Mouse (Mus musculus): Measurements from ENCODE around the gene Krt32. TPM values are rescaled to one million over a fixed set of nuclear protein-coding genes. Genes with fewer than 3 reads are reported as not detected.

Gene Krt32
- polyA plus RNA-seq, 1 experiment from 2014 or later = not detected

Other genes with a start within 250 kb of the Krt32 start
- not detected in 2 replicates for gene Krtap4-16, start 236.6 kb downstream of the Krt32 start, polyA plus RNA-seq (2015; fragmentation: Nextera tagmentation; extraction: Ambion mirVana)
- not detected in 2 replicates for gene Gm11568, start 230.3 kb downstream of the Krt32 start, polyA plus RNA-seq (2015; fragmentation: Nextera tagmentation; extraction: Ambion mirVana)
- gene Gm11559, start 223.8 kb downstream of the Krt32 start, polyA plus RNA-seq (2015; fragmentation: Nextera tagmentation; extraction: Ambion mirVana) = not detected in 2 replicates
- gene Krtap9-1, start 214.8 kb downstream of the Krt32 start, polyA plus RNA-seq (2015; fragmentation: Nextera tagmentation; extraction: Ambion mirVana) = not detected in 2 replicates
- not detected in 2 replicates for gene Gm11567, start 209.0 kb downstream of the Krt32 start, polyA plus RNA-seq (2015; fragmentation: Nextera tagmentation; extraction: Ambion mirVana)
- not detected in 2 replicates for gene Krtap31-1, start 180.3 kb downstream of the Krt32 start, polyA plus RNA-seq (2015; fragmentation: Nextera tagmentation; extraction: Ambion mirVana)
- gene Gm11565, start 173.5 kb downstream of the Krt32 start, polyA plus RNA-seq (2015; fragmentation: Nextera tagmentation; extraction: Ambion mirVana) = not detected in 2 replicates
- gene Krtap31-2, start 151.9 kb downstream of the Krt32 start, polyA plus RNA-seq (2015; fragmentation: Nextera tagmentation; extraction: Ambion mirVana) = not detected in 2 replicates
- not detected in 2 replicates for gene Krtap9-5, start 139.8 kb downstream of the Krt32 start, polyA plus RNA-seq (2015; fragmentation: Nextera tagmentation; extraction: Ambion mirVana)
- not detected in 2 replicates for gene Krtap29-1, start 109.2 kb downstream of the Krt32 start, polyA plus RNA-seq (2015; fragmentation: Nextera tagmentation; extraction: Ambion mirVana)
- gene Krtap16-1, start 101.6 kb downstream of the Krt32 start, polyA plus RNA-seq (2015; fragmentation: Nextera tagmentation; extraction: Ambion mirVana) = not detected in 2 replicates
- 0.83 and 1.2 TPM in 2 replicates for gene Krtap17-1, start 94.2 kb downstream of the Krt32 start, polyA plus RNA-seq (2015; fragmentation: Nextera tagmentation; extraction: Ambion mirVana)
- not detected in 2 replicates for gene Krt33a, start 72.0 kb downstream of the Krt32 start, polyA plus RNA-seq (2015; fragmentation: Nextera tagmentation; extraction: Ambion mirVana)
- gene Krt33b, start 58.4 kb downstream of the Krt32 start, polyA plus RNA-seq (2015; fragmentation: Nextera tagmentation; extraction: Ambion mirVana) = not detected in 2 replicates
- gene Krt34, start 46.7 kb downstream of the Krt32 start, polyA plus RNA-seq (2015; fragmentation: Nextera tagmentation; extraction: Ambion mirVana) = 0.21 and 0.44 TPM in 2 replicates
- gene Krt31, start 37.7 kb downstream of the Krt32 start, polyA plus RNA-seq (2015; fragmentation: Nextera tagmentation; extraction: Ambion mirVana) = 0.10 and 0.21 TPM in 2 replicates
- gene Krt35, start 8.0 kb upstream of the Krt32 start, polyA plus RNA-seq (2015; fragmentation: Nextera tagmentation; extraction: Ambion mirVana) = not detected in 2 replicates
- 0.20 TPM in 1 of 2 replicates, not detected in the other for gene Krt36, start 17.4 kb upstream of the Krt32 start, polyA plus RNA-seq (2015; fragmentation: Nextera tagmentation; extraction: Ambion mirVana)
- 4.5 and 8.2 TPM in 2 replicates for gene Krt13, start 33.3 kb upstream of the Krt32 start, polyA plus RNA-seq (2015; fragmentation: Nextera tagmentation; extraction: Ambion mirVana)
- 59.9 and 78.6 TPM in 2 replicates for gene Krt15, start 47.7 kb upstream of the Krt32 start, polyA plus RNA-seq (2015; fragmentation: Nextera tagmentation; extraction: Ambion mirVana)
- gene Krt19, start 60.4 kb upstream of the Krt32 start, polyA plus RNA-seq (2015; fragmentation: Nextera tagmentation; extraction: Ambion mirVana) = 349 and 432 TPM in 2 replicates
- gene Krt9, start 105.0 kb upstream of the Krt32 start, polyA plus RNA-seq (2015; fragmentation: Nextera tagmentation; extraction: Ambion mirVana) = not detected in 2 replicates
- gene Krt14, start 119.3 kb upstream of the Krt32 start, polyA plus RNA-seq (2015; fragmentation: Nextera tagmentation; extraction: Ambion mirVana) = 2.1 and 5.0 TPM in 2 replicates
- not detected in 2 replicates for gene Krt16, start 160.7 kb upstream of the Krt32 start, polyA plus RNA-seq (2015; fragmentation: Nextera tagmentation; extraction: Ambion mirVana)
- 8.4 and 15.5 TPM in 2 replicates for gene Krt17, start 172.8 kb upstream of the Krt32 start, polyA plus RNA-seq (2015; fragmentation: Nextera tagmentation; extraction: Ambion mirVana)
- gene Krt42, start 181.6 kb upstream of the Krt32 start, polyA plus RNA-seq (2015; fragmentation: Nextera tagmentation; extraction: Ambion mirVana) = not detected in 2 replicates
- gene Eif1, start 231.7 kb upstream of the Krt32 start, polyA plus RNA-seq (2015; fragmentation: Nextera tagmentation; extraction: Ambion mirVana) = 1,740 and 1,854 TPM in 2 replicates
- not detected in 2 replicates for gene Gast, start 246.2 kb upstream of the Krt32 start, polyA plus RNA-seq (2015; fragmentation: Nextera tagmentation; extraction: Ambion mirVana)

All from lung, embryonic 16.5 days (tissue).